Mouse (Mus musculus) lung, postnatal 4 days (tissue): ENCODE measurements around the gene Atp2a2.
"Not testable (repeated sequence)": the region's sequence is repeated elsewhere in the genome, so short reads cannot be mapped to it uniquely, and the experiment has no call there.

Experiments used
- DNase-seq, 2 experiments: peaks; one replicate each; pipeline ENCODE4 v3.0.0; 2021

Atp2a2 gene

GRCm38 (mm10) chr5:122449946-122450345 is 52.1 kb downstream of the Atp2a2 start:
- DNase-seq, result peak in 1 of 2 experiments; percentile 18

DNA sequence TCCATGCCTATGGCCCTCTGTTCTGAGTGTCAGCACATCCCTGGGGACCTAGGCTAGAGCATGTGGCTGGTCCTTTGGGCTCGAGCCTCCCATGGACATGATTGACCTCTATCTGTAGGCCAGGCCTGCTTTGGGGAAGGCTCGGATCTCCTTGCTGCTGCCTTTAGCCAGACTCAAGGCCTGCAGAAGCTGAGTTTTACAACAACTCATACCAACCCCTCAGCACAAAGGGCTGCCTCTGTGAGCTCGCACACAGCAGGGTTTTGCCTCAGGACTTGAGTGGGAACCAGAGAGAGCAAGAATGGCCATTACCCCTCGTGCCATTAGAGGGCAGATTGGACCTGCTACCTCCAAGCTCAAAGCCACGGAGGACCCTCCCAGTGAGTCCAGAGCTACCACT is 53.2 kb downstream of the Atp2a2 start:
- no peak for DNase-seq

DNA sequence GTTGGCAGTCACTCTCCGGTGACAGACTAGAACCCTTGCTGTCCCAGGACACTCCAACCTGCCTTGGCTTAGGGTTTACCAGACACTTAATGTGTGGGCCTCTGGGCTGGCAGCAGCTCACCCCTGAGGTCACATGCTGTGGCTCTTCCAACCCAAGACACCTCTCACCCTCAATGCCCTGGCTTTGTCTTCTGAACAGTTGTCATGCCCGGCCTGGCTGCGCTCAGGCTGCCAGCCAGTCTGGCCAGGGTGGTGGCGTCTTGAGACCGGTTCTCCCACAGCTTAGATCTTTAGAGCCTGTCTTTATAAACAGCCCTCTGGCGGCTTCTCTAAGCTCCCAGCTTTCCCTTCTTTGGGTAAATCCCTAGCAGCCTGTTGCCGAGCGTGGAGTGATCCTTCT is 54.2 kb downstream of the Atp2a2 start:
- DNase-seq, result peak; percentile 36 to 68

- no peak for DNase-seq
Measured at GRCm38 (mm10) chr5:122445051-122445610, 56.9 kb downstream of the Atp2a2 start.

- DNase-seq, result no peak
Measured at GRCm38 (mm10) chr5:122444492-122444891, 57.5 kb downstream of the Atp2a2 start.

DNA sequence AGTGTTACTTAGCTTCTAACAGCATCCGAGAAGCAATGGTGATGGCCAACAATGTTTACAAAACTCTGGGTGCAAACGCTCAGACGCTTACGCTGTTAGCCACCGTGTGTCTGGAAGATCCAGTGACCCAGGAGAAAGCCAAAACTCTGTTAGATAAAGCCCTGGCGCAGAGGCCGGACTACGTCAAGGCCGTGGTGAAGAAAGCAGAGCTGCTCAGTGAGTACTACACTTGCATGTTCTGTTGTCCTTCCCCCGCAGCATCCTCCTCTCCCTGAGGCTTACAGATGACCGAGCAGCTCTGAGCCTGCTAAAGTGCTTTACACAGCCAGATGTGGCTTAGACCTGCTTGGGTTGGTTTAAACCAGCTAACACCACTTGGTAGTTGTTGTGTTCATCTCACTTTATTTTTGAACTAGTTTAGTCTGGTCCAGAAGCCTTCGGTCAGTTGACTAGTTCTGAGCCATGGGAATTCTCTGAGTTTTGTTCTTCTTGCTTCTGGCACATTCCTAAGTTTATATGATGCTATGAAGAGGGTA is 61.9 kb downstream of the Atp2a2 start:
- peak; percentile 26 to 57 for DNase-seq

DNA sequence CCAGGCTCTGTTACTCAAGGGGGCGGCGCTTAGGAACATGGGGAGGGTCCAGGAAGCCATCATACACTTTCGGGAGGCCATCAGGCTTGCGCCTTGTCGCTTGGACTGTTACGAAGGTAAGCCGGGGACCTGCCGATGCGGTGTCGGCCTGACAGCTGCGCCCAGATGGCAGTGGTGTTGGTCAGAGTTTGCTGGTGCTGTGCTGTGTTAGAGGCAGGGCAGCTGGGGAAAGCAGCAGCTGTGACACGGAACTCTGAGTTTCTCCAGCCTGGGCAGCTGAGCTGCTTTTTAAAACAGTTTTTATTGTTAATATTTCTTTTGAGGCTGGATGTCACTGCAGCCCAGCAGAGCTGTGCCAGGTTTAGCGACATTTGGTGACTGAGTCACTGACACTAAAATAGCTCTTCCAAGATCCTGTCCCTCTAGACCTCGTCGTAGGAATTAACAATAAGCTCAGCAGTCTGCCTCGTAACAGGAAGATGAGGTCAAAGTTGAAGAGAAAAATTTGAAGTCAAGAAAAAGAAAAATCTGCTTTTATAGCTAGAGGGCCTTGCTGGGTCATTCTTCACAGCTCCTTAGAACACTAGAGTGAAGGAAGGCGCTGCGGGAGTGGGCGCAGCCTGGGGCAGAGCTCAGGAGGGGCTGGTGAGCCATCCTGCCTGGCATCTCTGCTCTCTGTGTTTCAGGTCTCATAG is 62.5 kb downstream of the Atp2a2 start:
- peak; percentile 35 to 77 for DNase-seq

- no peak for DNase-seq
Measured at GRCm38 (mm10) chr5:122434541-122434940, 67.5 kb downstream of the Atp2a2 start.

- DNase-seq, result no peak
Measured at GRCm38 (mm10) chr5:122431221-122431620, 70.8 kb downstream of the Atp2a2 start.

DNA sequence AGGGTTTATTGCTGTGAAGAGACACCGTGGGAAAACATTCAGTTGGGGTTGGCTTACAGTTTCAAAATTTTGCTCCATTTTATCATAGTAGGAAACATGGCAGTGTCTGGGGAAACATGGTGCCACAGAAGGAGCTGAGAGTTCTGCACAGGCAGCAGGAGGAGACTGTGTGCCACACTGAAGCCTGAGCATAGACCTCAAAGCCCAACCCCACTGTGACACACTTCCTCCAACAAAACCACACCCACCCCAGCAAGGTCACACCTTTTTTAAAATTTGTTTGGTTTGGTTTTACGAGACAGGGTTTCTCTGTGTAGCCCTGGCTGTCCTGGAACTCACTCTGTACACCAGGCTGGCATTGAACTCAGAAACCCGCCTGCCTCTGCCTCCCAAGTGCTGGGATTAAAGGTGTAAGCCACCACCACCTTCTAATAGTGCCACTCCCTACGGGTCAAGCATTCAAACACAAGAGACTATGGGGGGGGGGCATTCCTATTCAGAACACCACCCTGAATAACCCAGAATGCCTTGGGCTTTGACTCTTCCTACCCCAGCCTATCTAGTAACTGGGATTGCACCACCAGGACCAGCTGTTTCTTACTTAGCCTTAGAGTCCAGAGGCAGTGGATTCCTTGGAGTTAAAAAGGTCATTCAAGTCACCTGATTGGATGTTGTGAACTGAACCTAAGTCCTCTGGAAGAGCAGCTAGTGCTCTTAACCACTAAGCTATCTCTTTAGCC is 71.8 kb downstream of the Atp2a2 start:
- no peak for DNase-seq

DNA sequence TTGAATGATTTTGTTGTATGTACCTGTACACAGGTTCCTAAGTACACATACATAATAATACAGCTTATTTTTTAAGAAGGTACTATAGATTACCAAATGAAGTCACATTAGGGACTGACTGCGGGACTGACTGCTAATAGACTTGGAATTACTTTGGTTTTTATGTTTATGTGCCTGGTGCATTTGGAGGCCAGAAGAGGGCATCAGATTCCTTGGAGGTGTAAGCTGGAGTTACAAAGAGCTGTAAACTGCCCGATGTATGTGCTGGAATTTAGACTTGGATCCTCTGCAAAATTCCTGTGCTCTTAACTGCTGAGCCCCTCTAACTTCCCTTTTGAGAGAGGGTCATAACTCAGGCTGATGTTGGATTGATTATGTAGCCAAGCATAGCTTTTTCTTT is 76.5 kb downstream of the Atp2a2 start:
- DNase-seq, result no peak

DNA sequence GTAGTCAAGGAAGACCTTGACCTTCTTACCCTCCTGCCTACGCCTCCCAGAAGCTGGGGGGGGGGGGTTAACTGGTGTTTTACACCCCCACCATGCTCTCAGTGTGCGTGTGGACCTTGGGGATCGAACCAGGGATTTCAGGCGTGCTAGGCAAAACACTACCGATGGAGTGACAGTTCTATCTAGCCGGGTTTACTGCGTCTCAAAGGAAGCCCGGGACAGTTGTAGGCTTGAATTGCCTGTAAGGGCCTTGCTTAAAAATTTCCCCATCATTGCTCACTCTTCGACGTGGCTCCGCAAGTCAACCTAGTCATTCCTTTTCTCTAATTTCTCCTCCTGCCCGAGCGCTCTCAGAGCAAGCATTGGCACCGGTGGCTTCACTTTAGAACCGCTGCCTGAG is 78.9 kb downstream of the Atp2a2 start:
- no peak for DNase-seq

DNA sequence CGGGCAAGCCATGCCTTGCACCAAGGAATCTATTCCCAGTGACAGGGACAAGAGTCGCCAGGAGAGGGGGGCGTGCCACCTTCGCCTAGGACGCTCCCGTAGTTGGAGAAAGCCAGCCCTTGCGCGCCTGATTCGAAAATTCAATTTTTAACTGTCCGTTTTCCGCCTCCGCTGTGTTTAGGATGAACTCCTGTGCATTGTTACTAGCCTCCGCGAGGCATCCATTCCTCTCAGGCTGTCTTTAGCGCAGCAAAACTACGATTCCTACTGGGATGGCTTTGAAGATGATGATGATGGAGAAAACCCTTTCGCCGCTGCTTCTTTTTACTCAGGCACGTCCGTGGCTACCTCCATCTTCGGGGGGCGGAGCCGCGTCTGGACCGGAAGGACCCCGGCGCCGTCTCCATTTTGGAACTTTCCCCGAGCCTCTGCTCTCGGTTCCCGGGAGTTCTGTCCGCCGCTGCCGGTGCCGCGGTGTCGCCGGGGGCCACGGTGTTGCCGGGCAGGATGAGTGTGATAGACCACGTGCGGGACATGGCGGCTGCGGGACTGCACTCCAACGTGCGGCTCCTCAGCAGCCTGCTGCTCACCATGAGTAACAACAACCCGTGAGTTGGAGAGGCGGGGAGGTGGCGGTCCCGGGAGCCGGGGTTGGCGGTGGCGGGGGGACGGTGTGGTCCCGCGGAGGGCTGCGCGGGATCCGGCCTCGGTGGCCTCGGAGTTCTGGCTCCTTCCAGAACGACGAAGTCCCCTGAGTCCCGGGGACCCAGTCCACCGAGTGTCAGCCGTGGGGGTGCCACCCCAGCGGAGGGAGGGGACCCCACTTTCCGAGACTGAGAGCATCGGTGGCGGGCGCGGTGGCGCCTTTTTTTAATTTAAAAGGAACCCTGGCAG is 79.7 kb downstream of the Atp2a2 start:
- DNase-seq, result peak; percentile 90 to 93

- no peak for DNase-seq
Measured at GRCm38 (mm10) chr5:122421271-122422068, 80.6 kb downstream of the Atp2a2 start, which contains the start of gene Anapc7. Gene Anapc7 (plus strand): TSS chr5:122421693.

GRCm38 (mm10) chr5:122420676-122421075 is 81.3 kb downstream of the Atp2a2 start:
- DNase-seq, result not testable (repeated sequence)

DNA sequence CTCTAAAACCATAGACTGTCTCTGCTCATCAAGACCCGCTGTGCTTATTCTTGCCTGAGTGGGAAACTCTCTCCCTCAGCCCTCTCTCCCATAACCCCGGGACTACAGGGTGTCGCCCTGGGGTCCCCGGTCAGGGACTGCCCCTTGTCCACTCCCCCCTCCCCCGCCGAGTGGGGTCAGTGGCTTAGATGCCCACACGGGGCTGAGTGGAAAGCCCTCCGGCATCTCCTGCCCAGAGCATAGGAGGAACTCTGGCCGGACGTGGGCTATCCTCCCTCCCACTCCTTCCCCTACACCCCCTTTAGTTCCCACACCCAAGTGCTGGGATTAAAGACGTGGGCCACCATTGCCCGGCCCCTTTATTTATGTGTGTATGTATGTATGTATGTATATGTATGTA is 86.6 kb downstream of the Atp2a2 start:
- DNase-seq, result no peak

GRCm38 (mm10) chr5:122414351-122414750 is 87.7 kb downstream of the Atp2a2 start:
- no peak for DNase-seq

DNA sequence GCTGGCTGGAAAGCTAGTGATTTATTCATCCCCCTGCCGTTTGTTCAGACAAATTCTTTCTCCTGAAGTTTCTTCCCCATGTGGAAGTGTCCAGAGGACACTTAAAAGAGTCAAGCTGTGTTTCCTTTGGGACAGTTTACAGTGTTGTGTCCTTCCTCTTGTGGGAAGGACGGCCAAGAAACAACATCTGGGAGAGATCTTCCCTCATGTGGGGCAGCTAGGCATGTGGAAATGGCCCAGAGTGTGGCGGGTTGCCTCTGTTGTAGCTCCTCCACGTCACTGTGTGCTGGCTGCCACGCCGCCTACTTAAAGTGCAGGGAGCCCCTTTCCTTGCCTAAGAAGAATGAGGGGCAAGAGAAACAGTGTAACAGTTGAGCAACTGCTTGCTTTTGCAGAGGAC is 89.2 kb downstream of the Atp2a2 start:
- DNase-seq, result peak in 1 of 2 experiments; percentile 81

DNA sequence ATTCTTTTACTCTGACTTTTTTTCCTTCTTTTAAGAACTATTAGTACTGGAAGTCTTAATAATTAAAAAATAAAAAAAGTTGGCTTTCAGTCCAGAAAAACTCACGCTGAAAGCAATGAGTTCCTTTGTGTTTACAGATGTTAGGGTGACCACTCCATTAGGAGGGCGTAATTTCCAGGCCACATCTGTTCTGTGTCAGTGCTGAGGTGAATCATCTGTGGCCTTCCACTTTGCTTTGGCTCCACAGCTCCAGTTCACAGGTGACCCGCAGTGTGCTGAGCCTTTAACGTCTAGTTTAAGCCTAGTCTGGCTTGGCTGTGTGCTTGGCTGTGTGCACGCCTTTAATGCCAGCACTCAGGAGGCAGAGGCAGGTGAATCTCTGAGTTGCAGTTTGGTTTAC is 90.1 kb downstream of the Atp2a2 start:
- DNase-seq, result no peak

DNA sequence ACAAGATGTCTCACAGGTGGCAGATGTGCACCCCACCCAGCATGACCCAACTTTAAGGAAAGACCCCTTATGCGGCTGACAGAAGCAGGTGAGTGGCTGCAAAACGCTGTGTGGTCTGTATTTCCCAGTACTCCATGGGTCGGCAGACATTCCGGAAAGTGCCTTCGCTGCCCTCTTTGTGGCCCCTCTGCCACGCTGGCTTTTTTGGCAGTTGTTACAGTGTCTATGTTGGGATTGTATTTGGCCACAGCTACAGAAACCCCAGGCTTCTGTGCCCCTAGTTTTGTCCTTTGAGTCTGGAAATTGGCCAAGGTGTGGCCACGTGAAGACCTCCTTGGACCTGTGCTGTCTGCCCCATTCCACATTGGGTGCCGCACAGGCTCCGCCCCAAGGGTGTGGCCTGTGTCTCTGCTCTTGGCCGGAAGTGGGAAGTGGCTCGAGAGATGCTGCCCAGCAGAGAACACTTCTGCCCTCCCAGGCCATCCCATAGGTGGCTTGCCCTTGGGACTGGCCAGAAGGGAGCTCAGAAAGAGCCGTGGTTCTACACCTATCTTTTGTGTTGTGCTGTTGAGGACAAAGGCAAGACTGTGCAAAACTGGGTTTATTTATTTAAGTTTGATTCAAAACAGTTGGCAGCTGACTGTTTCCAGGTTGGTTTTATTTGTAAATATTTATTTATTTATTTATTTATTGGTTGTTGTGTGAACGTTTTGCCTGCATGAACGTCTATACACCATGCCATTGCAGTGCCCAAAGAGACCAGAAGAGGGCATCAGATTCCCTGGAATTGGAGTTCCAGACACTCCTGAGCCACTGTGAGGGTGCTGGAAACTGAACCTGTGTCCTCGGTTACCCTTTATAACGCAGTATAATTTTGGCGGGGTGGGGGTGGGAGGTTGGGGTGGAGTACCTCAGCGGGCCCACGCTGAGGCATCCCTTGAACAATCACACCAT is 92.1 kb downstream of the Atp2a2 start:
- DNase-seq, result no peak

GRCm38 (mm10) chr5:122405537-122405936 is 96.5 kb downstream of the Atp2a2 start:
- no peak for DNase-seq
